Mouse (Mus musculus) G1E (cell line): ENCODE results near the gene Ahsa1.

ENCODE experiments used
- CTCF ChIP-seq: IDR thresholded peaks from 2 replicates; pipeline ENCODE4 v1.5.1; 2012; ENCODE audit warnings: low read depth, low read length, inconsistent platforms, mixed read lengths
- GATA1 ChIP-seq: IDR thresholded peaks from 2 replicates; pipeline ENCODE4 v1.6.1; 2012; ENCODE audit warnings: borderline replicate concordance, low read length, inconsistent platforms, mixed read lengths
- GATA2 ChIP-seq: IDR thresholded peaks from 2 replicates; pipeline ENCODE4 v1.6.1; 2012; ENCODE audit warnings: low read depth, low read length, inconsistent platforms, borderline replicate concordance
- POLR2AphosphoS5 ChIP-seq: IDR thresholded peaks from 2 replicates; pipeline ENCODE4 v1.6.1; 2012; ENCODE audit warnings: low read depth, low read length, inconsistent platforms; ENCODE audit not compliant: insufficient replicate concordance
- TAL1 ChIP-seq: conservative IDR thresholded peaks from 2 replicates; pipeline ENCODE4 v1.6.1; 2012; ENCODE audit warnings: low read depth, low read length, inconsistent platforms, mixed read lengths

DNA sequence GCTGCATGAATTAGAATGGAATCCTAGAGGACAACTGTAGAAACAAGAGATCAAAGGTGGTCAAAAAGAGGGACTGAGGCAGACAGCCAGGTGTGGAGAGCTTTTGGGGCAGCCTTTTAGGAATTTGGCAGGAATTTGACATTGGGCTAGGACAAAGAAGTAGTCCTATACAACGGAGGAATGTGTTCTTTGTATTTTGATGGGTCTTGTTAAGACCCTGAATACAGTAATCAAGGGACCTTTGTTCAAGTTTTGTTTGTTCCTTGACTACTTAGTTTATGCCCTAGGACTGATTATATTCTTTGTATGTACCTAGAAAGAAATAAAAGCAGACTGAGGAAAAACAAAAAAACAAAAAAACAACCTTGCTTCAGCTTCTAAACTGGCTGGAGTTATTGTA lies 51.7 kb downstream of the Ahsa1 start:
- TF ChIP-seq TAL1 (no peak), CTCF (no peak), GATA2 (no peak), POLR2AphosphoS5 (no peak), GATA1 (no peak)
